Comparison of ENCODE assay signal across 23 mouse cellular contexts in the genomic region with DNA sequence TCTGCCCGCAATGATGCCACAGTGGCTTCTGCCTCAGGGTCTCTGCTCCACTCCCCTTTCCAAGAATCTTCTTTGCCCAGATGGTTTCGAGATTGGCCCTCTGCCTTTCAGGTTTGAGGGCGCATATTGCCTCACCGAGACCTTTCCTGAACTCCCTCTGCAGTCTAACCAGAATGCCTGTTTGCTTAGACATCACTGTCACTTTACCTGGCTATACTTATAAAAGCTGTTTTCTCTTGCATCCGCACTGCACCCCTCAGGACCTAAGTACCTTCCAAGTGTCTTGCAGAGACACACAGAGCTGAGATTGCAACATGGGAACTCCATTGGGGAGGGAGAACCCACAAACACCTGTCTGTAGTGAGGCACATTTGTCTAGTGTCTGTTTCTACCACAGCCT. TPM values are rescaled to one million over a fixed set of nuclear protein-coding genes. Genes with fewer than 3 reads are reported as not detected.
DNase-seq lines count a peak whose midpoint lies in the region; ATAC-seq lines count a peak whose summit lies in the region.
"Had no signal": no experiment of that assay in that cellular context is flagged by ENCODE, and none has a peak within 500 bp of the region (broad histone marks: within the 10 kb centered on the region; RNA-seq: fewer than 3 reads in every experiment).

No protein-coding gene starts in this region.

- H3K4me1 ChIP-seq in hindbrain, embryonic 12.5 days = peaks cover 20% of the 10 kb centered on the region

- H3K27me3 ChIP-seq in hindbrain, embryonic 12.5 days = no peaks in the 10 kb centered on the region

- 91% methylated on average over 5 of the region's 5 CpGs for WGBS in hindbrain, embryonic 12.5 days

- peak; percentile 39 for DNase-seq in adipocyte (ENCODE audit: low spot score)
- DNase-seq in fat pad, adult 2 months (ENCODE audit: extremely low read depth, low read depth, low spot score) = peak; percentile 81
- peak; percentile 76 for DNase-seq in gonadal fat pad, adult 2 months (ENCODE audit: low read depth)
- DNase-seq in frontal cortex, postnatal 10 days (ENCODE audit: low spot score in 2 of 2) = no peak
- DNase-seq in lung, postnatal 14 days = no peak
- DNase-seq: adrenal gland, adult 2 months; adrenal gland, adult 8-10 months; adrenal gland, postnatal 10 days; adrenal gland, postnatal 14 days; adrenal gland, postnatal 25 days; adrenal gland, postnatal 36 days; B cell, adult 2 months; cerebellum, adult 11 months; cerebellum, adult 11-12 months; cerebellum, adult 18-20 months; cerebellum, adult 2 months had no signal

- no peaks in the 10 kb centered on the region for H3K9me3 ChIP-seq in hindbrain, embryonic 12.5 days (replicated peaks)
- H3K9me3 ChIP-seq: G1E had no signal

- no peak overlapping the region for H3K4me2 ChIP-seq in hindbrain, embryonic 12.5 days (replicated peaks)

- H3K9ac ChIP-seq in hindbrain, embryonic 12.5 days = no peak overlapping the region

- no peak for ATAC-seq in hindbrain, embryonic 12.5 days (ENCODE audit: low FRiP score)
- ATAC-seq: activated CD4-positive, CD25-positive, alpha-beta regulatory T cell, adult 4 months; CD4-positive, CD25-positive, alpha-beta regulatory T cell, adult 4 months; Patski had no signal

- no peak overlapping the region for H3K4me3 ChIP-seq in hindbrain, embryonic 12.5 days

- H3K27ac ChIP-seq in hindbrain, embryonic 12.5 days = no peak overlapping the region

- H3K36me3 ChIP-seq in hindbrain, embryonic 12.5 days = peaks cover 11% of the 10 kb centered on the region; the same call in 1 of the 2 replicates
- H3K36me3 ChIP-seq: G1E had no signal

RNA-seq across cellular contexts. Expression of a gene that starts 14.5 kb away (rescaled TPM):
- 26.5 and 27.7 TPM in 2 replicates for polyA plus RNA-seq in gonadal fat pad, adult 2 months (2012; rRNA removed)
- 59.6 and 62.0 TPM in 2 replicates for polyA plus RNA-seq in hindbrain, embryonic 12.5 days (2016; fragmentation: Nextera tagmentation; extraction: Ambion mirVana)
- polyA plus RNA-seq: G1E had no signal

RNA-seq across cellular contexts. Expression of a gene that starts 29.8 kb away (rescaled TPM):
- not detected in 2 replicates for polyA plus RNA-seq in gonadal fat pad, adult 2 months (2012; rRNA removed)
- polyA plus RNA-seq in hindbrain, embryonic 12.5 days (2016; fragmentation: Nextera tagmentation; extraction: Ambion mirVana) = not detected in 2 replicates
- polyA plus RNA-seq: activated CD4-positive, CD25-positive, alpha-beta regulatory T cell, adult 4 months; adrenal gland, adult 2 months; brain, embryonic 14.5 days; C2C12; CD4-positive, CD25-positive, alpha-beta regulatory T cell, adult 4 months; cerebellum, adult 2 months; G1E; Patski had no signal

Comparison
In these comparisons a context has a peak if more than half of its experiments do, and no peak if none do; other contexts are left out.
1. DNase-seq: peak in adipocyte (single experiment), fat pad, adult 2 months (single experiment) and gonadal fat pad, adult 2 months (single experiment); none in frontal cortex, postnatal 10 days (0 of 2) and lung, postnatal 14 days (single experiment).